Mouse (Mus musculus): ENCODE results near the gene Lamb1.

DNA sequence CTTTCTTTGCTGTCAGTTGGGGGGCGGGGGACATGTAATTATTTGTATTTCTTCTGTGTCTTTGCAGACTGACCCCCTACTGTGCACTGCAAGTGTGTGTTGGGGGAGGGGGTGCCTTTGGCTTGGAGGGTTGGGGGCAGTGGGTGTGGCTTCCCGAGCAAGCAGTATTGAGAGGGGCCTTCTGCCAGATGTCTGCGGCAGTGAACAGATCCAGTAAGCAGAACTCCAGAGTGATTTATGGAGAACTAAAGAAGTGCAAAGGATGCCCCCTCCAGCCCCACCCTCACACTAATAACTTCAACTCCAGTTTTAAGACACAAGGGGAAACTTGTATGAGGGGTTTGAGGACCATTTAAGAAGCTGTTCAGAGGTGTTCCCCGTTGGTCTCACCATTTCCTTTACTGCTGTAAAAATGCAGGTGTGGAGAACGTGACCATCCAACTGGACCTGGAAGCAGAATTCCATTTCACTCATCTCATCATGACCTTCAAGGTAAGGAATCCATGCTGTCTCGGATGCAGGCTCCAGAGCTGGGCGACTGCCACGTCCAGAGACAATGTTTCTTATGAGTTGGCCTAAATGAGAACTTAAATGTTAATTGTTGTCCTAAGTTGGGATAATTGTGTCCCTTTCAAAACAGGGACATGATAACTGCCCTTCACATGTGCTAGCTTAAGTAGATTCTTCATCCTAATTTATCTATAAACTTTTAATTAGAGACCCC lies 7.1 kb downstream of the Lamb1 start:
- TF ChIP-seq POLR2A (IDR thresholded peaks at IDR 0.05; ENCODE audit: insufficient read depth, low read length) (no peak), CTCF (IDR thresholded peaks at IDR 0.05; ENCODE audit: low read depth, low read length) (no peak), EP300 (IDR thresholded peaks at IDR 0.05; ENCODE audit: insufficient read depth, low read depth, low read length) (no peak)
